Mouse (Mus musculus): Measurements from ENCODE around the gene Pcsk5.

The Pcsk5 gene

GRCm38 (mm10) chr19:17837471-17837859, at the start of gene Pcsk5:
Gene Pcsk5, minus strand, starts transcription at chr19:17837632.
- in situ Hi-C loops (cut with MboI; ENCODE audit: low pct_unique_long_range_greater_than_20kb in 1 of 2, low sequenced_read_pairs in 2 of 2, unreplicated experiment in 1 of 2): no loop called here

DNA sequence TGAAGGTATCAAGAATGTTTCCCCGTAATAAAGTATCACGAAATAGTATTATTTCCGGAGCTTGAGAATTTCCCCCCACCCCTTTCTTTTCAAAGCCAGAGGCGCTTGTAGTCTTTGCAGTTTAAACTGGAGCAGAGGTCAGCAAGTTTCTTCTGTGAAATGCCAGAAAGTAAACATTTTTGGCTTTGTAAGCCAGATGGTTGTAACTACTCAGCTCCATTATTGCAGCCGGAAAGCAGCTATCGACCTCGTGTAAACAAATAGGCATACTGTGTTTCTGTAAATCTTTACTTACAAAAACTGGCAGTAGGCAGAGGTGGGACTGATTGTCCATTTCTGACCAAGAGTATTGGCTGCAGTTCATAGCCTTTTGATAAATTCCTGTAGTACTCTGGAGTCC, 38.4 kb upstream of the Pcsk5 start:
- in situ Hi-C loops (cut with MboI; ENCODE audit: low pct_unique_long_range_greater_than_20kb in 1 of 2, low sequenced_read_pairs in 2 of 2, unreplicated experiment in 1 of 2): no loop called here

GRCm38 (mm10) chr19:17874388-17874787, 37.0 kb upstream of the Pcsk5 start:
- in situ Hi-C loops (cut with MboI; ENCODE audit: low pct_unique_long_range_greater_than_20kb in 1 of 2, low sequenced_read_pairs in 2 of 2, unreplicated experiment in 1 of 2): no loop called here

DNA sequence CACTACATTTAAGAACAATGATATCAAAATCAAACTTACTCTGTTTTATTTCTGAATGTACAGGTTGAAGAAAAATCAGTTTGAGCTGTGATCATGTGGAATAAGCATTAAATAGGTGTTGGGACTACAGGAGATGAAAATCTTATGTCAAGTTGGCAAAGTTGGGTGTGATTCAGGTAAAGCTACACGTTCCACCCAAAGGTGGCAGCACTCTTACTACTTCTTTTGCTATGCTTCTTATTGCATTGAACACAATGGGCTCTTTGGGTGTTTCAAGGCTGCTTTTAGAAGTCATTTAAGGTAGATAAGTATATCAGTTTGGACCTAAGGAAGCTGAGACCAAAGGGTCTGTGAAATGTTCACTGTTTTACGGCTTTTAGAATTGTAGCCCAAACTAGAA, 36.3 kb upstream of the Pcsk5 start:
- in situ Hi-C loops (cut with MboI; ENCODE audit: low pct_unique_long_range_greater_than_20kb in 1 of 2, low sequenced_read_pairs in 2 of 2, unreplicated experiment in 1 of 2): no loop called here

DNA sequence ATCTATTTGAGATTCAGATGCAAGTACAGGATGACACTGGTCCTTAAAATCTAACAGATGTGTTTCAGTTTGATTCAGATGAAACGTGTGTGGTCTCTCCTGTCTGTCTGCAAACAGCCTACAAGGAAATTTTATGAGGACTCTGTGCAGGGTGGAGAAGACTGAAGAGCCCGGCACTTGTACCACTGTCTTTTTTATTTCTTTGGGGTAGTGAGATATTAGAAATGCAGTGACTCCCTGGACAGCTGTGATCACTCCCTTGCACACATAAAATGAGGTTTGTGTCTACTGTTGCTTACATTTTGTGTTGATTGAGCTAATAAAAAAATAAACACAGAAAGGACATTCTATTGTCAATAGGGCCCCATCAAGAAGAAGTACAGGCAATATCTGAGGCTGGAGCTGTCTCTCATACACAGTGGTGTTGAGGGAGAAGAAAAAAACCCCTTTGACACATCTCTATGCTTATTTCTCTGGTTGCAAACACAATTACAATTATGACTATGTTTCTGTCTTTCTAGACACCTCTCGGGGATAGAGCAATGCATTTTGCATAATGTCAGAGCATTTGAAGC, 29.0 kb upstream of the Pcsk5 start:
- in situ Hi-C loops (cut with MboI; ENCODE audit: low pct_unique_long_range_greater_than_20kb in 1 of 2, low sequenced_read_pairs in 2 of 2, unreplicated experiment in 1 of 2): no loop called here

GRCm38 (mm10) chr19:17860351-17861014, 23.1 kb upstream of the Pcsk5 start:
- in situ Hi-C loops (cut with MboI; ENCODE audit: low pct_unique_long_range_greater_than_20kb in 1 of 2, low sequenced_read_pairs in 2 of 2, unreplicated experiment in 1 of 2): no loop called here

DNA sequence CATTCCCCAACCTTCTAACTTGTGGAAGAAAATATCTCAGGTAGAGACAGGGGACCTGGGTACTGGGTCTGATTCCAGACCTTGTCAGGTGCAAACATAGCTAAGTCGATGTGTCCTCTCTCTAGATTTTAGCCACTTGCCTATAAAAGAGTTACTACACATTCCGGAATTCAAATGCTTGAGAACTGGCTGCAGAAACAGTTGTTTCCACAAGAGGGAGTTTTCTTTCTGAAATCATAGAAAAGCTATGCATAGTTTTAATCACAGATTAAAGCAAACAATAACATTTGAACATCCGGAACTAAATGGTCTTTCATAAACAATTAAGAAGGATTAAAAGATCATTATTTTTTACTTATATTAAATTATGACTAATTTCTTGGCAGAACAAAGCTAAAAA, 19.3 kb upstream of the Pcsk5 start:
- in situ Hi-C loops (cut with MboI; ENCODE audit: low pct_unique_long_range_greater_than_20kb in 1 of 2, low sequenced_read_pairs in 2 of 2, unreplicated experiment in 1 of 2): no loop called here

- in situ Hi-C loops (cut with MboI; ENCODE audit: low pct_unique_long_range_greater_than_20kb in 1 of 2, low sequenced_read_pairs in 2 of 2, unreplicated experiment in 1 of 2): no loop called here
These were observed 11.0 kb upstream of the Pcsk5 start for GRCm38 (mm10) chr19:17848417-17848816.

- in situ Hi-C loops (cut with MboI; ENCODE audit: low pct_unique_long_range_greater_than_20kb in 1 of 2, low sequenced_read_pairs in 2 of 2, unreplicated experiment in 1 of 2): no loop called here
These were observed 8.5 kb upstream of the Pcsk5 start for GRCm38 (mm10) chr19:17845967-17846366.

GRCm38 (mm10) chr19:17841586-17841985, 4.2 kb upstream of the Pcsk5 start:
- in situ Hi-C loops (cut with MboI; ENCODE audit: low pct_unique_long_range_greater_than_20kb in 1 of 2, low sequenced_read_pairs in 2 of 2, unreplicated experiment in 1 of 2): no loop called here

- in situ Hi-C loops (cut with MboI; ENCODE audit: low pct_unique_long_range_greater_than_20kb in 1 of 2, low sequenced_read_pairs in 2 of 2, unreplicated experiment in 1 of 2): no loop called here
These were observed 2.4 kb upstream of the Pcsk5 start for GRCm38 (mm10) chr19:17839856-17840255.

DNA sequence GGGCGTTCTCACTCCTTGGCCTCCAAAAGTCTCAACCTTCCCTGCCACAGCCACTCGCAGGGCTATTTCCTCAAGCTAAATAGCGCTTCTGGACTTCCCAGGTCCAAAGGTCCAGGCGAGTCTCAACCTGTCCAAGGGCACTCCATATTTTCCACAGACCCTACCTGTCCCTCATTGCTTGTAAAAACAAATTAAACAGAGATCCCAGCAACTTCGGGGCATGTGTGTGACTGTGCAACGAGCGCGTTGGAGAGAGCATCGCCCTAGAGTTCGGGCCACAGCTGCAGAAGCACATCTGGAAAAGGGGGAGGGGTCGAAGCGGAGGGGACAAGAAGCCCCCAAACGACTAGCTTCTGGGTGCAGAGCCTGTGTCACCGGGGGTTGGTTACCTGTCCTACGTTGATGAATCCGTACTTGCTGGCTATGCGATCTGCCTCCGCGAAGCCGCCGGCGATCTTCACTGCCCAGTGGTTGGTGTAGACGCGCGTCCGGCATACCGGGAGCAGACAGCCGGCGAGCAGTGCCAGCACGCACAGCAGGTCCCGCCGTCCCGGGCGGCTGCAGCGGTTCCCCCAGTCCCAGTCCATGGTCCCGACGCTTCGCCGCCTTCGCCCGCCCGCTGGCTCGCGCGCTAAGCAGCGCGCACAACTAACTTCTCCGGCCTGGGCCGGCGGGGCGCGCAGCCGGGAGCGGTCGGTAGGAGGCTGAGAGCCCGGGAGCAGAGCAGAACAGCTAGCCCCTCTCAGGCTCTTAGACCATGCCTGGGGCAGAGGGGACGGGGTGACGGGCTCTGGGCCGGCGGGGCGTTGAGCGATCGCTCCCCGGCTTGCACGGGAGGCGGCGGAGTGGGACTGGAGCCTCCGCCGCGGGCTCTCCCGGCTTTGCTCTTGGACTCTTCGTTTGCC, 614 bp downstream of the Pcsk5 start:
- in situ Hi-C loops (cut with MboI; ENCODE audit: low pct_unique_long_range_greater_than_20kb in 1 of 2, low sequenced_read_pairs in 2 of 2, unreplicated experiment in 1 of 2): no loop called here

GRCm38 (mm10) chr19:17835681-17836565, 1.5 kb downstream of the Pcsk5 start:
- in situ Hi-C loops (cut with MboI; ENCODE audit: low pct_unique_long_range_greater_than_20kb in 1 of 2, low sequenced_read_pairs in 2 of 2, unreplicated experiment in 1 of 2): no loop called here

GRCm38 (mm10) chr19:17834894-17835293, 2.5 kb downstream of the Pcsk5 start:
- in situ Hi-C loops (cut with MboI; ENCODE audit: low pct_unique_long_range_greater_than_20kb in 1 of 2, low sequenced_read_pairs in 2 of 2, unreplicated experiment in 1 of 2): no loop called here

GRCm38 (mm10) chr19:17831376-17831775, 6.1 kb downstream of the Pcsk5 start:
- in situ Hi-C loops (cut with MboI; ENCODE audit: low pct_unique_long_range_greater_than_20kb in 1 of 2, low sequenced_read_pairs in 2 of 2, unreplicated experiment in 1 of 2): no loop called here

DNA sequence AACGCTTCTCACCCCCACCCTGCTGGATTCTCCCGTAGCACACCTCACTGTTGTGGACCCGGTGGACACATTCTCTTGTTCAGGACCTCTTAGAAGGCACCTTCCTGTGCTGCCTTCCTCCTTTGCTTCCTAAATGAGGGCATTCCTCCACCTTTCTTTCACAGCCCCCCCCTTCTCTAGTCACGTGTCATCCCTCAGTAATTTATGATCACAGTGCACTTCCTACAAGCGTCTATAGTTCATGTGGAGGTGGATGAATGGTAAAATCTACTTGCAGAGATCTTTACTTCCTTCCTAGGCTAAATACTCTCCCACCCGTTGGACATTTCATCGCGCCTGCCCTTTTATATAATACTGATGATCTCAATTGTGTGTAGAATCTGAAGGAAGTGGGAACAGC, 9.0 kb downstream of the Pcsk5 start:
- in situ Hi-C loops (cut with MboI; ENCODE audit: low pct_unique_long_range_greater_than_20kb in 1 of 2, low sequenced_read_pairs in 2 of 2, unreplicated experiment in 1 of 2): no loop called here

DNA sequence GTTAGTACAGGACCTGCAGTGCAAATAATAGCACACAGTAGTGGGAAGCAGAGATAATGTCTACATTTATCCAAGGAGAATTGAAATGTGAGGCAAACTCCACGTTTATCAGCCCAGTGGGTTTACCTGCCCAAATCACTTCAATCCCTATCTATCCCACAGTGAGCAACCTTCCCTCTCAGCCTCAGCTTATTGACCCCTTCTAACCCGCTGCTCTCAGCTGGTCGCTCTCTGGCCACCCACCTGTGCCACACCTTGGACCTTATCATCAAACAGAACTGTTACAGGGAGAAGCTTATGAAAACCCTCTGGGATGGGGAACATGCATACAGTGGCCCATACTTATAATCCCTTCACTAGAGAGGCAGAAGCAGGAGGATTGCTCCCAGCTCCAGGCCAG, 10.7 kb downstream of the Pcsk5 start:
- in situ Hi-C loops (cut with MboI; ENCODE audit: low pct_unique_long_range_greater_than_20kb in 1 of 2, low sequenced_read_pairs in 2 of 2, unreplicated experiment in 1 of 2): no loop called here

- in situ Hi-C loops (cut with MboI; ENCODE audit: low pct_unique_long_range_greater_than_20kb in 1 of 2, low sequenced_read_pairs in 2 of 2, unreplicated experiment in 1 of 2): no loop called here
These were observed 17.4 kb downstream of the Pcsk5 start for GRCm38 (mm10) chr19:17820046-17820445.

DNA sequence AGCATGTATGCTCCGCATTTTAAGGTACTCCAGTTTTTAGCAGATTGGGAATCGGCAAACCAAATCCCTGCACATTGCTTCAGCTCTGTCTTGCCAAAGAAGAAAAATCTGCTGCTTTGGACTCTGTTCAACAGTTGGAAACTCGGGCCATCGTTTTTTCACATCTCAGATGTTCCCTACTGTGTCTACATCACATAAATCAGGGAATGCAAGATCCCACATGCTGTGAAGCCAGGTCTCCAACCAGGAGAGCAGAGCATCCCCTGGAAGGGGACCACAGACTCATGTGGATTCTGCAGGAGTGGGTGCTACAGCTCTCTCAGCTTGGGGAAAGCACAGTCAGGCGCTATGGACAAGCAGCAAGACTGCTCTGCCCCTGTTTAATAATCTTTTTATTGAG, 18.4 kb downstream of the Pcsk5 start:
- in situ Hi-C loops (cut with MboI; ENCODE audit: low pct_unique_long_range_greater_than_20kb in 1 of 2, low sequenced_read_pairs in 2 of 2, unreplicated experiment in 1 of 2): no loop called here
